20 mouse cellular contexts compared by ENCODE assay signal in genomic region chr2:93770895-93771294, GRCm38 (mm10). TPM values are rescaled to one million over a fixed set of nuclear protein-coding genes. Genes with fewer than 3 reads are reported as not detected.
DNase-seq lines count a peak whose midpoint lies in the region; ATAC-seq lines count a peak whose summit lies in the region.
"Had no signal": no experiment of that assay in that cellular context is flagged by ENCODE, and none has a peak within 500 bp of the region (broad histone marks: within the 10 kb centered on the region; RNA-seq: fewer than 3 reads in every experiment).

No protein-coding gene starts in this region.

- no peak overlapping the region for H3K4me2 ChIP-seq in heart, embryonic 11.5 days
- no peak overlapping the region for H3K4me2 ChIP-seq in limb, embryonic 12.5 days
- no peak overlapping the region for H3K4me2 ChIP-seq in embryonic facial prominence, embryonic 14.5 days (ENCODE audit: low read depth, low read length)
- H3K4me2 ChIP-seq in limb, embryonic 15.5 days, result no peak overlapping the region
- H3K4me2 ChIP-seq: forebrain, embryonic 12.5 days; hindbrain, embryonic 12.5 days; liver, embryonic 13.5 days; lung, embryonic 14.5 days; midbrain, embryonic 13.5 days; neural tube, embryonic 13.5 days had no signal

- no peak for DNase-seq in heart, postnatal 36 days
- no peak for DNase-seq in limb, embryonic 10.5 days (ENCODE audit: low spot score)
- DNase-seq in embryonic facial prominence, embryonic 14.5 days (ENCODE audit: low spot score), result no peak
- no peak for DNase-seq in layer of hippocampus, adult 8-10 months (ENCODE audit: low spot score in 2 of 2)
- DNase-seq: adrenal gland, postnatal 10 days; cerebellum, adult 8-10 months; liver, embryonic 13.5 days; lung, embryonic 14.5 days; retina, postnatal 1 day; right cerebral cortex, postnatal 25 days; spleen, adult 18-20 months had no signal

- H3K4me3 ChIP-seq in heart, embryonic 11.5 days (ENCODE audit: low read depth, low read length), result no peak overlapping the region
- H3K4me3 ChIP-seq in limb, embryonic 12.5 days (replicated peaks), result no peak overlapping the region
- H3K4me3 ChIP-seq in limb, embryonic 10.5 days, result no peak overlapping the region
- H3K4me3 ChIP-seq in embryonic facial prominence, embryonic 14.5 days (ENCODE audit: low read depth, low read length), result no peak overlapping the region
- H3K4me3 ChIP-seq in limb, embryonic 15.5 days, result no peak overlapping the region
- H3K4me3 ChIP-seq: erythroblast, embryonic 14.5 days; forebrain, embryonic 12.5 days; hindbrain, embryonic 12.5 days; liver, embryonic 13.5 days; midbrain, embryonic 13.5 days; neural tube, embryonic 13.5 days had no signal

- H3K36me3 ChIP-seq in heart, embryonic 11.5 days (ENCODE audit: control insufficient read depth, insufficient read depth, low read length), result 0 out of 2 replicates have a peak, but pooled peaks cover 4% of the 10 kb centered on the region
- peaks cover 10% of the 10 kb centered on the region; the same call in 1 of the 2 replicates for H3K36me3 ChIP-seq in limb, embryonic 12.5 days
- peaks cover 15% of the 10 kb centered on the region for H3K36me3 ChIP-seq in limb, embryonic 10.5 days
- peaks cover 6% of the 10 kb centered on the region; the same call in 1 of the 2 replicates for H3K36me3 ChIP-seq in embryonic facial prominence, embryonic 14.5 days (ENCODE audit: control insufficient read depth, insufficient read depth, low read length)
- peaks cover 8% of the 10 kb centered on the region; the same call in 1 of the 2 replicates for H3K36me3 ChIP-seq in limb, embryonic 15.5 days
- H3K36me3 ChIP-seq: forebrain, embryonic 12.5 days had no signal

- H3K27me3 ChIP-seq in heart, embryonic 11.5 days (ENCODE audit: control insufficient read depth, insufficient read depth, low read length), result no peaks in the 10 kb centered on the region
- H3K27me3 ChIP-seq in limb, embryonic 12.5 days, result peaks cover 46% of the 10 kb centered on the region
- peaks cover 43% of the 10 kb centered on the region for H3K27me3 ChIP-seq in limb, embryonic 10.5 days (ENCODE audit: low read depth, poor library complexity, severe bottlenecking)
- no peaks in the 10 kb centered on the region for H3K27me3 ChIP-seq in embryonic facial prominence, embryonic 14.5 days (replicated peaks; ENCODE audit: control insufficient read depth, insufficient read depth, low read length)
- 0 out of 2 replicates have a peak, but pooled peaks cover 5% of the 10 kb centered on the region for H3K27me3 ChIP-seq in limb, embryonic 15.5 days
- H3K27me3 ChIP-seq: forebrain, embryonic 12.5 days; hindbrain, embryonic 12.5 days; liver, embryonic 13.5 days; midbrain, embryonic 13.5 days; neural tube, embryonic 13.5 days had no signal

- ATAC-seq in heart, embryonic 11.5 days (replicated peaks; ENCODE audit: insufficient number of reproducible peaks, low FRiP score, low TSS enrichment), result no peak
- ATAC-seq in limb, embryonic 12.5 days (ENCODE audit: insufficient number of reproducible peaks, insufficient read depth, low FRiP score, low TSS enrichment, low read depth), result no peak
- ATAC-seq in embryonic facial prominence, embryonic 14.5 days (ENCODE audit: low read depth), result no peak
- ATAC-seq in limb, embryonic 15.5 days (ENCODE audit: insufficient number of reproducible peaks, low FRiP score, low TSS enrichment, low read depth), result no peak
- ATAC-seq: intestine, postnatal 0 days; midbrain, embryonic 13.5 days had no signal

- WGBS in heart, embryonic 11.5 days (ENCODE audit: insufficient replicate concordance), result 65% methylated on average over 4 of the region's 4 CpGs
- 64% methylated on average over 4 of the region's 4 CpGs for WGBS in limb, embryonic 12.5 days
- WGBS in limb, embryonic 10.5 days, result 76% methylated on average over 4 of the region's 4 CpGs
- 55% methylated on average over 4 of the region's 4 CpGs for WGBS in embryonic facial prominence, embryonic 14.5 days
- 57% methylated on average over 4 of the region's 4 CpGs for WGBS in limb, embryonic 15.5 days

- no peaks in the 10 kb centered on the region for H3K9me3 ChIP-seq in heart, embryonic 11.5 days (replicated peaks; ENCODE audit: control insufficient read depth, low read length)
- H3K9me3 ChIP-seq in limb, embryonic 12.5 days, result 0 out of 2 replicates have a peak, but pooled peaks cover 3% of the 10 kb centered on the region
- no peaks in the 10 kb centered on the region for H3K9me3 ChIP-seq in limb, embryonic 10.5 days (replicated peaks)
- H3K9me3 ChIP-seq in embryonic facial prominence, embryonic 14.5 days (ENCODE audit: control insufficient read depth, low read length), result 0 out of 2 replicates have a peak, but pooled peaks cover 4% of the 10 kb centered on the region
- no peaks in the 10 kb centered on the region for H3K9me3 ChIP-seq in limb, embryonic 15.5 days
- H3K9me3 ChIP-seq: forebrain, embryonic 12.5 days; hindbrain, embryonic 12.5 days; liver, embryonic 13.5 days; midbrain, embryonic 13.5 days; neural tube, embryonic 13.5 days had no signal

- intact Hi-C loops in heart, postnatal 36 days (cut with DNase I), result loop anchor here (10.0 kb wide), 1 partner anchor 556 kb away; no protein-coding TSS in a partner anchor

- peaks cover 17% of the 10 kb centered on the region for H3K4me1 ChIP-seq in heart, embryonic 11.5 days (ENCODE audit: control insufficient read depth, insufficient read depth, low read length)
- peaks cover 52% of the 10 kb centered on the region for H3K4me1 ChIP-seq in limb, embryonic 12.5 days (replicated peaks)
- peaks cover 50% of the 10 kb centered on the region for H3K4me1 ChIP-seq in limb, embryonic 10.5 days
- H3K4me1 ChIP-seq in embryonic facial prominence, embryonic 14.5 days (ENCODE audit: control insufficient read depth, insufficient read depth, low read length), result peaks cover 34% of the 10 kb centered on the region
- H3K4me1 ChIP-seq in limb, embryonic 15.5 days, result peaks cover 45% of the 10 kb centered on the region

- H3K9ac ChIP-seq in heart, embryonic 11.5 days (ENCODE audit: low read depth, low read length), result 0 out of 2 replicates have a peak overlapping the region, but pooled peaks have one; percentile 24
- no peak overlapping the region for H3K9ac ChIP-seq in limb, embryonic 12.5 days (replicated peaks)
- no peak overlapping the region for H3K9ac ChIP-seq in embryonic facial prominence, embryonic 14.5 days (ENCODE audit: low read depth, low read length)
- H3K9ac ChIP-seq in limb, embryonic 15.5 days, result no peak overlapping the region
- H3K9ac ChIP-seq: forebrain, embryonic 12.5 days; hindbrain, embryonic 12.5 days; liver, embryonic 13.5 days; lung, embryonic 14.5 days; midbrain, embryonic 13.5 days; neural tube, embryonic 13.5 days had no signal

- H3K27ac ChIP-seq in heart, embryonic 11.5 days (ENCODE audit: low read depth, low read length), result peak overlapping the region; percentile 60
- peak overlapping the region; percentile 8; the same call in 1 of the 2 replicates for H3K27ac ChIP-seq in limb, embryonic 12.5 days
- no peak overlapping the region for H3K27ac ChIP-seq in limb, embryonic 10.5 days
- 0 out of 2 replicates have a peak overlapping the region, but pooled peaks have one; percentile 6 for H3K27ac ChIP-seq in embryonic facial prominence, embryonic 14.5 days (replicated peaks; ENCODE audit: low read depth, low read length)
- peak overlapping the region; percentile 34; the same call in 1 of the 2 replicates for H3K27ac ChIP-seq in limb, embryonic 15.5 days
- H3K27ac ChIP-seq: forebrain, embryonic 12.5 days; hindbrain, embryonic 12.5 days; liver, embryonic 13.5 days; midbrain, embryonic 13.5 days; neural tube, embryonic 13.5 days had no signal

RNA-seq across cellular contexts. Expression of gene Ext2, which starts 51.5 kb away (rescaled TPM):
- polyA plus RNA-seq in heart, embryonic 11.5 days (2014; fragmentation: Nextera tagmentation; extraction: Ambion mirVana), result 60.3 and 75.6 TPM in 2 replicates
- 10 to 100 TPM; 40.4 to 44.1 TPM for total RNA-seq in heart, postnatal 36 days (2021)
- polyA plus RNA-seq in limb, embryonic 12.5 days (2016; fragmentation: Nextera tagmentation; extraction: Ambion mirVana), result 78.9 and 87.7 TPM in 2 replicates
- polyA plus RNA-seq in limb, embryonic 10.5 days (2016; fragmentation: Nextera tagmentation; extraction: Ambion mirVana), result 70.0 and 79.1 TPM in 2 replicates
- polyA plus RNA-seq in embryonic facial prominence, embryonic 14.5 days (2014; fragmentation: Nextera tagmentation; extraction: Ambion mirVana), result 115 and 126 TPM in 2 replicates
- polyA plus RNA-seq in limb, embryonic 15.5 days (2015; fragmentation: Nextera tagmentation; extraction: Ambion mirVana), result 114 and 121 TPM in 2 replicates
- 10 to 100 TPM; 46.2 to 62.6 (median 57.5) TPM for total RNA-seq in layer of hippocampus, adult 8-10 months (2022)
